Mouse (Mus musculus): Measurements from ENCODE around the gene Rps6ka3. TPM values are rescaled to one million over a fixed set of nuclear protein-coding genes. Genes with fewer than 3 reads are reported as not detected.
A peak's percentile ranks its signal among the peaks of the same experiment; 100 is the strongest.

Gene Rps6ka3
- polyA plus RNA-seq, 1 experiment from 2014 or later: 7.6 TPM

DNA sequence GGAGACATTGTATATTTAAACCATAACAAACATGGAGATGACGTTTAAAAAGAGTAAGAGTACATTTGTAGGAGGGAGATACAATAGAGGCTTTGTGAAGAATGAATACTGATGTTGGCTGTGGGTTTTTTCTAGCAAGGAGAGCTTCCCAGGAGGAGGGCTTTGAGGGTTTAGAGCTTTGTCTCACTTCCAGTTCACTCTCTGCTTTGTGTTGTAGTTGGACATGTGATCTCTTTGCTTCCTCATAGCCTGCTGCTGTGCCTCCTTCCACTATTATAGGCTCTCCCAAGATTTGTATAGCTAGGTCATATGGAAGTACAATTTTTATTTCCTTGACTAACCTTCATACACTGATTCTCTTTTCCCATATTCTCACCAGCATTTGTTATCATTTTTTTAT lies 27.2 kb downstream of the Rps6ka3 start:
- H3K9ac ChIP-seq (ENCODE audit: low read depth, low read length): no peak overlapping the region
- no peak for ATAC-seq (replicated peaks; ENCODE audit: insufficient number of reproducible peaks, low FRiP score, low TSS enrichment)
- H3K9me3 ChIP-seq (replicated peaks; ENCODE audit: control insufficient read depth, low read length): no peaks in the 10 kb centered on the region
- no peak overlapping the region for H3K4me3 ChIP-seq (ENCODE audit: low read depth, low read length)
- WGBS (ENCODE audit: insufficient replicate concordance): 41% methylated on average over 1 of the region's 1 CpGs
- H3K27ac ChIP-seq (ENCODE audit: low read depth, low read length): no peak overlapping the region
- H3K4me2 ChIP-seq: no peak overlapping the region
- H3K4me1 ChIP-seq (ENCODE audit: control insufficient read depth, insufficient read depth, low read length): no peaks in the 10 kb centered on the region
- H3K36me3 ChIP-seq (ENCODE audit: control insufficient read depth, insufficient read depth, low read length): no peaks in the 10 kb centered on the region
- no peaks in the 10 kb centered on the region for H3K27me3 ChIP-seq (ENCODE audit: control insufficient read depth, insufficient read depth, low read length)

GRCm38 (mm10) chrX:159254001-159254884 lies 44.1 kb downstream of the Rps6ka3 start:
- no peaks in the 10 kb centered on the region for H3K9me3 ChIP-seq (replicated peaks; ENCODE audit: control insufficient read depth, low read length)
- H3K4me3 ChIP-seq (ENCODE audit: low read depth, low read length): peak overlapping the region; percentile 59
- peak overlapping the region; percentile 83 for H3K27ac ChIP-seq (ENCODE audit: low read depth, low read length)
- peak overlapping the region; percentile 63 for H3K4me2 ChIP-seq
- H3K27me3 ChIP-seq (ENCODE audit: control insufficient read depth, insufficient read depth, low read length): peaks cover 3% of the 10 kb centered on the region; the same call in 1 of the 2 replicates
- H3K36me3 ChIP-seq (ENCODE audit: control insufficient read depth, insufficient read depth, low read length): no peaks in the 10 kb centered on the region
- no peak for ATAC-seq (replicated peaks; ENCODE audit: insufficient number of reproducible peaks, low FRiP score, low TSS enrichment)
- H3K4me1 ChIP-seq (ENCODE audit: control insufficient read depth, insufficient read depth, low read length): no peaks in the 10 kb centered on the region
- H3K9ac ChIP-seq (ENCODE audit: low read depth, low read length): peak overlapping the region; percentile 59; the same call in 1 of the 2 replicates
- 19% methylated on average over 26 of the region's 27 CpGs for WGBS (ENCODE audit: insufficient replicate concordance)

DNA sequence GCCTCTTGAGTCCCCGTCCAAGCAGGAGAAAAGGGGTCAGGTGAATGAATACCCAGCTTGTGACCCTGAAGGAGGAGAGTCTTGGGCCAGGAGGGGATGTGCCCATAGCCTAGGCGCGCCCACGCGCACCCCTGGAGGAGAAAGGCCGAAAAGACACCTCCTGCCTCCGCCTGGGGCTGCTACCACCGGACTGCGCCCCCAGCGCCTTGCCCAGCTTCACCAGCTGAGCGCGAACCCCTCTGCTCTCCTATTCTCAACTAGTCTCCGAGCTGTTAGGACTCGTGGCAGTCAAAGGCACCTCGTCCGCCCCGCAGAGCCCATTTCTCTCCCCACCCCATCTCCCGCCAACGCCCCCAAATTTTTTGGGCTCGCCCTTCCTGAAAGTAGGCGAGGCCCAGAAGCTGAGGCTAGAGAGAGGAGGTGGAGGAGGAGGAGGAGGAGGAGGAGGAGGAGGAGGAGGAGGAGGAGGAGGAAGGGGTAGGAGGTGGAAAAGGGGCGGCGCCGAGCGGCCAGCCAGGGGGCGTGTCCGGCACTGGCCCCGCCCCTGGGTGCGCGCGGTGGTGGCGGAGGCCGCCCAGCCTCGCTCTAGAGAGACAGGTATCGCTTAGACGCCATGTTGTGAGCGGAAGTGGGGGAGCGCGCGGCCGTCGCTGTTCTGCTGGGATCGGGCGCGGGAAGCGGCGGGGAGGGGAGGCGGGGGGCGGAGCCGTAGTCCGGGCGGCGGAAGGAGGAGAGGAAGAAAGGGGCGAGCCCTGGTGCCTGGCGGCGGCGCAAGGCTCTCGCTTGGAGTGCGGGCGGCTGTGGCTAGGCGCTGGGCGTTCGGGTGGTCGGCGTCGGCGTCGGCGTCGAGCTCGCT lies 45.2 kb downstream of the Rps6ka3 start:
- H3K4me3 ChIP-seq (ENCODE audit: low read depth, low read length): peak overlapping the region; percentile 59
- H3K4me2 ChIP-seq: peak overlapping the region; percentile 63
- peak; percentile 97 for ATAC-seq (replicated peaks; ENCODE audit: insufficient number of reproducible peaks, low FRiP score, low TSS enrichment)
- no peaks in the 10 kb centered on the region for H3K36me3 ChIP-seq (ENCODE audit: control insufficient read depth, insufficient read depth, low read length)
- peak overlapping the region; percentile 83 for H3K9ac ChIP-seq (ENCODE audit: low read depth, low read length)
- H3K27ac ChIP-seq (ENCODE audit: low read depth, low read length): peak overlapping the region; percentile 84
- 15% methylated on average over 52 of the region's 71 CpGs for WGBS (ENCODE audit: insufficient replicate concordance)
- peaks cover 3% of the 10 kb centered on the region; the same call in 1 of the 2 replicates for H3K27me3 ChIP-seq (ENCODE audit: control insufficient read depth, insufficient read depth, low read length)
- no peaks in the 10 kb centered on the region for H3K4me1 ChIP-seq (ENCODE audit: control insufficient read depth, insufficient read depth, low read length)
- H3K9me3 ChIP-seq (replicated peaks; ENCODE audit: control insufficient read depth, low read length): no peaks in the 10 kb centered on the region

- H3K36me3 ChIP-seq (ENCODE audit: control insufficient read depth, insufficient read depth, low read length): no peaks in the 10 kb centered on the region
- H3K4me2 ChIP-seq: peak overlapping the region; percentile 66
- peak overlapping the region; percentile 59 for H3K4me3 ChIP-seq (ENCODE audit: low read depth, low read length)
- peak; percentile 18 for ATAC-seq (replicated peaks; ENCODE audit: insufficient number of reproducible peaks, low FRiP score, low TSS enrichment)
- peaks cover 3% of the 10 kb centered on the region; the same call in 1 of the 2 replicates for H3K27me3 ChIP-seq (ENCODE audit: control insufficient read depth, insufficient read depth, low read length)
- peak overlapping the region; percentile 84 for H3K27ac ChIP-seq (ENCODE audit: low read depth, low read length)
- WGBS (ENCODE audit: insufficient replicate concordance): 17% methylated on average over 47 of the region's 57 CpGs
- peak overlapping the region; percentile 83 for H3K9ac ChIP-seq (ENCODE audit: low read depth, low read length)
- H3K4me1 ChIP-seq (ENCODE audit: control insufficient read depth, insufficient read depth, low read length): no peaks in the 10 kb centered on the region
- H3K9me3 ChIP-seq (replicated peaks; ENCODE audit: control insufficient read depth, low read length): no peaks in the 10 kb centered on the region
Measured at GRCm38 (mm10) chrX:159256040-159256852, 46.1 kb downstream of the Rps6ka3 start.

- Histone ChIP-seq H3K4me1 (ENCODE audit: control insufficient read depth, insufficient read depth, low read length) (no peaks in the 10 kb centered on the region), H3K9me3 (replicated peaks; ENCODE audit: control insufficient read depth, low read length) (no peaks in the 10 kb centered on the region), H3K4me3 (ENCODE audit: low read depth, low read length) (peak overlapping the region; percentile 59), H3K27ac (ENCODE audit: low read depth, low read length) (0 out of 2 replicates have a peak overlapping the region, but pooled peaks have one; percentile 41), H3K4me2 (peak overlapping the region; percentile 66), H3K27me3 (ENCODE audit: control insufficient read depth, insufficient read depth, low read length) (peaks cover 3% of the 10 kb centered on the region; the same call in 1 of the 2 replicates), H3K9ac (ENCODE audit: low read depth, low read length) (peak overlapping the region; percentile 83), H3K36me3 (ENCODE audit: control insufficient read depth, insufficient read depth, low read length) (no peaks in the 10 kb centered on the region)
- WGBS (ENCODE audit: insufficient replicate concordance): 15% methylated on average over 20 of the region's 20 CpGs
- ATAC-seq (replicated peaks; ENCODE audit: insufficient number of reproducible peaks, low FRiP score, low TSS enrichment): no peak
Measured at GRCm38 (mm10) chrX:159256921-159257421, 46.9 kb downstream of the Rps6ka3 start.

GRCm38 (mm10) chrX:159264681-159265080 lies 54.6 kb downstream of the Rps6ka3 start:
- no peak overlapping the region for H3K9ac ChIP-seq (ENCODE audit: low read depth, low read length)
- H3K27me3 ChIP-seq (ENCODE audit: control insufficient read depth, insufficient read depth, low read length): no peaks in the 10 kb centered on the region
- H3K4me2 ChIP-seq: no peak overlapping the region
- H3K9me3 ChIP-seq (replicated peaks; ENCODE audit: control insufficient read depth, low read length): no peaks in the 10 kb centered on the region
- no peaks in the 10 kb centered on the region for H3K4me1 ChIP-seq (ENCODE audit: control insufficient read depth, insufficient read depth, low read length)
- H3K4me3 ChIP-seq (ENCODE audit: low read depth, low read length): no peak overlapping the region
- ATAC-seq (replicated peaks; ENCODE audit: insufficient number of reproducible peaks, low FRiP score, low TSS enrichment): no peak
- no peak overlapping the region for H3K27ac ChIP-seq (ENCODE audit: low read depth, low read length)
- no peaks in the 10 kb centered on the region for H3K36me3 ChIP-seq (ENCODE audit: control insufficient read depth, insufficient read depth, low read length)
- WGBS (ENCODE audit: insufficient replicate concordance): 31% methylated on average over 3 of the region's 3 CpGs

- Histone ChIP-seq H3K9ac (ENCODE audit: low read depth, low read length) (no peak overlapping the region), H3K27ac (ENCODE audit: low read depth, low read length) (no peak overlapping the region), H3K4me3 (ENCODE audit: low read depth, low read length) (no peak overlapping the region), H3K4me1 (ENCODE audit: control insufficient read depth, insufficient read depth, low read length) (no peaks in the 10 kb centered on the region), H3K27me3 (ENCODE audit: control insufficient read depth, insufficient read depth, low read length) (no peaks in the 10 kb centered on the region), H3K4me2 (no peak overlapping the region), H3K9me3 (replicated peaks; ENCODE audit: control insufficient read depth, low read length) (no peaks in the 10 kb centered on the region), H3K36me3 (ENCODE audit: control insufficient read depth, insufficient read depth, low read length) (no peaks in the 10 kb centered on the region)
- no peak for ATAC-seq (replicated peaks; ENCODE audit: insufficient number of reproducible peaks, low FRiP score, low TSS enrichment)
Measured at GRCm38 (mm10) chrX:159269072-159269471, 59.0 kb downstream of the Rps6ka3 start.

- Histone ChIP-seq H3K4me3 (ENCODE audit: low read depth, low read length) (no peak overlapping the region), H3K9ac (ENCODE audit: low read depth, low read length) (no peak overlapping the region), H3K36me3 (ENCODE audit: control insufficient read depth, insufficient read depth, low read length) (no peaks in the 10 kb centered on the region), H3K9me3 (replicated peaks; ENCODE audit: control insufficient read depth, low read length) (no peaks in the 10 kb centered on the region), H3K4me2 (no peak overlapping the region), H3K4me1 (ENCODE audit: control insufficient read depth, insufficient read depth, low read length) (no peaks in the 10 kb centered on the region), H3K27me3 (ENCODE audit: control insufficient read depth, insufficient read depth, low read length) (no peaks in the 10 kb centered on the region), H3K27ac (ENCODE audit: low read depth, low read length) (no peak overlapping the region)
- WGBS (ENCODE audit: insufficient replicate concordance): 61% methylated on average over 5 of the region's 5 CpGs
- ATAC-seq (replicated peaks; ENCODE audit: insufficient number of reproducible peaks, low FRiP score, low TSS enrichment): no peak
Measured at GRCm38 (mm10) chrX:159286765-159287164, 76.7 kb downstream of the Rps6ka3 start.

All from heart, embryonic 11.5 days (tissue).